Mouse (Mus musculus) forebrain, embryonic 13.5 days (tissue): ENCODE results near the gene Slc25a13. TPM values are rescaled to one million over a fixed set of nuclear protein-coding genes. Genes with fewer than 3 reads are reported as not detected.

Source experiments
- ATAC-seq: fragments of 200-750 bp; cut with Nextera tagmentation; 2 replicates; pipeline ENCODE4 v1.8.0; 2017
- H3K27ac ChIP-seq: fragments of 300-500 bp; sonication (generic); 2 replicates; pipeline ENCODE4 v1.5.1; 2015; ENCODE audit warnings: inconsistent platforms, mild to moderate bottlenecking, moderate library complexity
- H3K27me3 ChIP-seq: fragments of 300-500 bp; sonication (generic); 2 replicates; pipeline ENCODE4 v1.6.1; 2015; ENCODE audit warnings: mild to moderate bottlenecking, inconsistent platforms
- H3K36me3 ChIP-seq: fragments of 300-500 bp; sonication (generic); 2 replicates; pipeline ENCODE4 v1.6.1; 2015; ENCODE audit warnings: mild to moderate bottlenecking, inconsistent platforms; ENCODE audit not compliant: poor library complexity, severe bottlenecking
- H3K4me1 ChIP-seq: fragments of 300-500 bp; sonication (generic); 2 replicates; pipeline ENCODE4 v1.6.1; 2015; ENCODE audit warnings: inconsistent platforms
- H3K4me2 ChIP-seq: fragments of 300-500 bp; sonication (generic); 2 replicates; pipeline ENCODE4 v1.6.1; 2015; ENCODE audit warnings: inconsistent platforms, mild to moderate bottlenecking, moderate library complexity
- H3K4me3 ChIP-seq: fragments of 300-500 bp; sonication (generic); 2 replicates; pipeline ENCODE4 v1.5.1; 2015; ENCODE audit warnings: mild to moderate bottlenecking, inconsistent platforms
- H3K9ac ChIP-seq: fragments of 300-500 bp; sonication (generic); 2 replicates; pipeline ENCODE4 v1.6.1; 2015; ENCODE audit warnings: mild to moderate bottlenecking, inconsistent platforms
- H3K9me3 ChIP-seq: fragments of 300-500 bp; sonication (generic); replicated peaks from 2 replicates; pipeline ENCODE4 v1.6.1; 2016; ENCODE audit warnings: inconsistent platforms
- WGBS: fragments of 180-500 bp; shearing (Covaris S2); methylation state at CpG from one replicate; pipeline ENCODE4 v1.1.7; 2015; 5-methylcytosine and 5-hydroxymethylcytosine counted together
- polyA plus RNA-seq: library from polyadenylated mRNA; unstranded; fragments of >200 nt; fragmentation: Nextera tagmentation; extraction: Ambion mirVana; gene quantifications from 2 replicates; pipeline ENCODE4 v1.2.1, GENCODE M21; 2015

Slc25a13 gene
- polyA plus RNA-seq, 1 experiment from 2014 or later = 15.3 TPM

- no peak overlapping the region for H3K9ac ChIP-seq
- no peak overlapping the region for H3K4me3 ChIP-seq
- no peaks in the 10 kb centered on the region for H3K9me3 ChIP-seq
- no peak; the same call in 1 of the 2 replicates for ATAC-seq
- H3K4me1 ChIP-seq = peaks cover 23% of the 10 kb centered on the region
- H3K36me3 ChIP-seq = no peaks in the 10 kb centered on the region
- H3K27me3 ChIP-seq = no peaks in the 10 kb centered on the region
- WGBS = 5% methylated on average over 3 of the region's 3 CpGs
- no peak overlapping the region for H3K27ac ChIP-seq
- H3K4me2 ChIP-seq = 0 out of 2 replicates have a peak overlapping the region, but pooled peaks have one; percentile 7
Observed at GRCm38 (mm10) chr6:6058548-6058947, 158.4 kb downstream of the Slc25a13 start.

- Histone ChIP-seq H3K36me3 (no peaks in the 10 kb centered on the region), H3K4me3 (no peak overlapping the region), H3K4me1 (peaks cover 14% of the 10 kb centered on the region), H3K9me3 (no peaks in the 10 kb centered on the region), H3K27me3 (no peaks in the 10 kb centered on the region), H3K27ac (no peak overlapping the region), H3K9ac (no peak overlapping the region), H3K4me2 (no peak overlapping the region)
- 6% methylated on average over 3 of the region's 3 CpGs for WGBS
- no peak for ATAC-seq
Observed at GRCm38 (mm10) chr6:6053946-6054345, 163.0 kb downstream of the Slc25a13 start.

GRCm38 (mm10) chr6:6052696-6053095 is 164.3 kb downstream of the Slc25a13 start:
- WGBS = 77% methylated on average over 11 of the region's 11 CpGs

GRCm38 (mm10) chr6:6046729-6047424 is 170.1 kb downstream of the Slc25a13 start:
- Histone ChIP-seq H3K9me3 (no peaks in the 10 kb centered on the region), H3K27ac (no peak overlapping the region), H3K4me1 (0 out of 2 replicates have a peak, but pooled peaks cover 5% of the 10 kb centered on the region), H3K4me2 (no peak overlapping the region), H3K9ac (no peak overlapping the region), H3K36me3 (no peaks in the 10 kb centered on the region), H3K4me3 (no peak overlapping the region), H3K27me3 (no peaks in the 10 kb centered on the region)
- 83% methylated on average over 12 of the region's 12 CpGs for WGBS
- no peak for ATAC-seq

More at GRCm38 (mm10) chr6:6052696-6053095, 164.3 kb downstream of the Slc25a13 start:
- 0 out of 2 replicates have a peak, but pooled peaks cover 7% of the 10 kb centered on the region for H3K4me1 ChIP-seq
- no peaks in the 10 kb centered on the region for H3K36me3 ChIP-seq
- no peak overlapping the region for H3K4me2 ChIP-seq
- H3K27me3 ChIP-seq = no peaks in the 10 kb centered on the region
- ATAC-seq = no peak
- H3K9ac ChIP-seq = no peak overlapping the region
- no peak overlapping the region for H3K4me3 ChIP-seq
- no peak overlapping the region for H3K27ac ChIP-seq
- H3K9me3 ChIP-seq = no peaks in the 10 kb centered on the region

- no peak overlapping the region for H3K4me2 ChIP-seq
- no peaks in the 10 kb centered on the region for H3K9me3 ChIP-seq
- WGBS = 35% methylated on average over 18 of the region's 18 CpGs
- no peak overlapping the region for H3K9ac ChIP-seq
- H3K27ac ChIP-seq = no peak overlapping the region
- H3K36me3 ChIP-seq = no peaks in the 10 kb centered on the region
- H3K27me3 ChIP-seq = no peaks in the 10 kb centered on the region
- H3K4me3 ChIP-seq = no peak overlapping the region
- H3K4me1 ChIP-seq = peaks cover 6% of the 10 kb centered on the region; the same call in 1 of the 2 replicates
- ATAC-seq = no peak
Observed at GRCm38 (mm10) chr6:6038773-6039550, 178.0 kb downstream of the Slc25a13 start.

GRCm38 (mm10) chr6:6027664-6028063 is 189.3 kb downstream of the Slc25a13 start:
- no peak overlapping the region for H3K4me3 ChIP-seq
- peaks cover 9% of the 10 kb centered on the region; the same call in 1 of the 2 replicates for H3K4me1 ChIP-seq
- H3K9me3 ChIP-seq = no peaks in the 10 kb centered on the region
- no peak overlapping the region for H3K27ac ChIP-seq
- H3K4me2 ChIP-seq = no peak overlapping the region
- no peak overlapping the region for H3K9ac ChIP-seq
- H3K36me3 ChIP-seq = no peaks in the 10 kb centered on the region
- no peaks in the 10 kb centered on the region for H3K27me3 ChIP-seq
- no peak for ATAC-seq
- WGBS = 96% methylated on average over 6 of the region's 6 CpGs

- peak; percentile 55; the same call in 1 of the 2 replicates for ATAC-seq
- WGBS = 21% methylated on average over 6 of the region's 6 CpGs
Observed at GRCm38 (mm10) chr6:6023976-6024375, 193.0 kb downstream of the Slc25a13 start.

GRCm38 (mm10) chr6:6016931-6017330 is 200.0 kb downstream of the Slc25a13 start:
- H3K27ac ChIP-seq = no peak overlapping the region
- 54% methylated on average over 9 of the region's 9 CpGs for WGBS
- H3K4me1 ChIP-seq = peaks cover 6% of the 10 kb centered on the region; the same call in 1 of the 2 replicates
- ATAC-seq = no peak
- H3K9me3 ChIP-seq = no peaks in the 10 kb centered on the region
- H3K4me2 ChIP-seq = no peak overlapping the region
- no peaks in the 10 kb centered on the region for H3K36me3 ChIP-seq
- no peaks in the 10 kb centered on the region for H3K27me3 ChIP-seq
- no peak overlapping the region for H3K9ac ChIP-seq
- no peak overlapping the region for H3K4me3 ChIP-seq

More at GRCm38 (mm10) chr6:6023976-6024375, 193.0 kb downstream of the Slc25a13 start:
- no peak overlapping the region for H3K4me2 ChIP-seq
- H3K4me1 ChIP-seq = peaks cover 9% of the 10 kb centered on the region; the same call in 1 of the 2 replicates
- H3K9ac ChIP-seq = no peak overlapping the region
- no peaks in the 10 kb centered on the region for H3K27me3 ChIP-seq
- no peak overlapping the region for H3K27ac ChIP-seq
- H3K4me3 ChIP-seq = no peak overlapping the region
- H3K36me3 ChIP-seq = no peaks in the 10 kb centered on the region
- H3K9me3 ChIP-seq = no peaks in the 10 kb centered on the region

GRCm38 (mm10) chr6:6015616-6016015 is 201.4 kb downstream of the Slc25a13 start:
- Histone ChIP-seq H3K4me2 (no peak overlapping the region), H3K27me3 (no peaks in the 10 kb centered on the region), H3K4me1 (peaks cover 6% of the 10 kb centered on the region; the same call in 1 of the 2 replicates), H3K9me3 (no peaks in the 10 kb centered on the region), H3K27ac (no peak overlapping the region), H3K4me3 (no peak overlapping the region), H3K36me3 (no peaks in the 10 kb centered on the region), H3K9ac (no peak overlapping the region)
- WGBS = 51% methylated on average over 15 of the region's 15 CpGs
- ATAC-seq = no peak

- WGBS = 80% methylated on average over 2 of the region's 2 CpGs
- no peak for ATAC-seq
- Histone ChIP-seq H3K36me3 (no peaks in the 10 kb centered on the region), H3K4me2 (no peak overlapping the region), H3K4me3 (no peak overlapping the region), H3K27me3 (no peaks in the 10 kb centered on the region), H3K9ac (no peak overlapping the region), H3K9me3 (no peaks in the 10 kb centered on the region), H3K4me1 (peaks cover 6% of the 10 kb centered on the region), H3K27ac (no peak overlapping the region)
Observed at GRCm38 (mm10) chr6:6011364-6011763, 205.6 kb downstream of the Slc25a13 start.

GRCm38 (mm10) chr6:6005762-6006431 is 211.1 kb downstream of the Slc25a13 start:
- no peaks in the 10 kb centered on the region for H3K9me3 ChIP-seq
- H3K4me3 ChIP-seq = peak overlapping the region; percentile 51
- peak overlapping the region; percentile 52 for H3K27ac ChIP-seq
- no peaks in the 10 kb centered on the region for H3K36me3 ChIP-seq
- peak overlapping the region; percentile 89 for H3K4me2 ChIP-seq
- ATAC-seq = peak; percentile 95
- under 1% methylated on average over 42 of the region's 42 CpGs for WGBS
- H3K9ac ChIP-seq = peak overlapping the region; percentile 65
- peaks cover 21% of the 10 kb centered on the region for H3K4me1 ChIP-seq
- no peaks in the 10 kb centered on the region for H3K27me3 ChIP-seq
